Mouse (Mus musculus): ENCODE measurements around the gene Ermap.

GRCm38 (mm10) chr4:119225719-119226118, 35.9 kb upstream of the Ermap start:
- no peak for TF ChIP-seq CTCF (IDR thresholded peaks at IDR 0.05; ENCODE audit: extremely low read depth, insufficient read depth, low read length)
- TF ChIP-seq POLR2A (IDR thresholded peaks at IDR 0.05; ENCODE audit: extremely low read depth, insufficient read depth, low read length): no peak

Measured in cortical plate, adult 2 months (tissue).